Mouse (Mus musculus) forebrain, embryonic 10.5 days (tissue): ENCODE results near the gene Rtn4rl2. TPM values are rescaled to one million over a fixed set of nuclear protein-coding genes. Genes with fewer than 3 reads are reported as not detected.
A peak's percentile ranks its signal among the peaks of the same experiment; 100 is the strongest.
"Not testable (repeated sequence)": the region's sequence is repeated elsewhere in the genome, so short reads cannot be mapped to it uniquely, and the experiment has no call there.

Experiments
- DNase-seq: peaks from one replicate; pipeline ENCODE4 v3.0.0-alpha.2; 2017; ENCODE audit warnings: low spot score; ENCODE audit errors: extremely low spot score
- H3K27ac ChIP-seq: fragments of 300-500 bp; sonication (generic); 2 replicates; pipeline ENCODE4 v1.5.1; 2016; ENCODE audit warnings: mild to moderate bottlenecking
- H3K27me3 ChIP-seq: fragments of 300-500 bp; sonication (generic); 2 replicates; pipeline ENCODE4 v1.6.1; 2016; ENCODE audit warnings: mild to moderate bottlenecking; ENCODE audit not compliant: poor library complexity, severe bottlenecking
- H3K36me3 ChIP-seq: fragments of 300-500 bp; sonication (generic); replicated peaks from 2 replicates; pipeline ENCODE4 v1.6.1; 2016; ENCODE audit warnings: mild to moderate bottlenecking, moderate library complexity
- H3K4me1 ChIP-seq: fragments of 300-500 bp; sonication (generic); 2 replicates; pipeline ENCODE4 v1.6.1; 2016
- H3K4me3 ChIP-seq: fragments of 300-500 bp; sonication (generic); 2 replicates; pipeline ENCODE4 v1.5.1; 2016; ENCODE audit warnings: mild to moderate bottlenecking, moderate library complexity
- H3K9me3 ChIP-seq: fragments of 300-500 bp; sonication (generic); 2 replicates; pipeline ENCODE4 v1.6.1; 2016; ENCODE audit warnings: mild to moderate bottlenecking, moderate library complexity
- WGBS: fragments of 180-500 bp; shearing (Covaris S2); methylation state at CpG from one replicate; pipeline ENCODE4 v1.1.7; 2016; 5-methylcytosine and 5-hydroxymethylcytosine counted together
- polyA plus RNA-seq: library from polyadenylated mRNA; unstranded; fragments of >200 nt; fragmentation: Nextera tagmentation; extraction: Ambion mirVana; gene quantifications from 2 replicates; pipeline ENCODE4 v1.2.1, GENCODE M21; 2016

The Rtn4rl2 gene
- polyA plus RNA-seq = 0.78 and 1.0 TPM in 2 replicates

- Histone ChIP-seq H3K4me1 (peaks cover 64% of the 10 kb centered on the region), H3K27me3 (peaks cover 100% of the 10 kb centered on the region), H3K27ac (peak within 1 kb of the TSS; percentile 73), H3K9me3 (no peaks in the 10 kb centered on the region), H3K36me3 (no peaks in the 10 kb centered on the region), H3K4me3 (peak within 1 kb of the TSS; percentile 66)
- under 1% methylated on average over 35 of the region's 35 CpGs for WGBS
- DNase-seq = peak; percentile 44
Observed at GRCm38 (mm10) chr2:84886234-84886731, at the start of gene Rtn4rl2. TSS of gene Rtn4rl2 (minus strand) at chr2:84886710.

GRCm38 (mm10) chr2:84935065-84935464, 48.6 kb upstream of the Rtn4rl2 start:
- Histone ChIP-seq H3K4me3 (no peak overlapping the region), H3K27me3 (no peaks in the 10 kb centered on the region), H3K4me1 (peaks cover 27% of the 10 kb centered on the region), H3K27ac (no peak overlapping the region), H3K9me3 (no peaks in the 10 kb centered on the region), H3K36me3 (no peaks in the 10 kb centered on the region)
- 64% methylated on average over 5 of the region's 5 CpGs for whole genome bisulfite sequencing
- no peak for DNase-seq

GRCm38 (mm10) chr2:84934649-84935007, 48.1 kb upstream of the Rtn4rl2 start:
- no peaks in the 10 kb centered on the region for H3K9me3 ChIP-seq
- H3K27ac ChIP-seq = no peak overlapping the region
- no peak overlapping the region for H3K4me3 ChIP-seq
- no peaks in the 10 kb centered on the region for H3K36me3 ChIP-seq
- no peak for DNase-seq
- 69% methylated on average over 4 of the region's 4 CpGs for WGBS
- no peaks in the 10 kb centered on the region for H3K27me3 ChIP-seq
- peaks cover 27% of the 10 kb centered on the region for H3K4me1 ChIP-seq

- Histone ChIP-seq H3K27ac (no peak overlapping the region), H3K9me3 (no peaks in the 10 kb centered on the region), H3K36me3 (no peaks in the 10 kb centered on the region), H3K4me3 (no peak overlapping the region), H3K27me3 (no peaks in the 10 kb centered on the region), H3K4me1 (peaks cover 27% of the 10 kb centered on the region)
- WGBS = 76% methylated on average over 8 of the region's 8 CpGs
- no peak for DNase-seq
Observed at GRCm38 (mm10) chr2:84933992-84934648, 47.6 kb upstream of the Rtn4rl2 start.

GRCm38 (mm10) chr2:84930186-84930585, 43.7 kb upstream of the Rtn4rl2 start:
- Histone ChIP-seq H3K9me3 (no peaks in the 10 kb centered on the region), H3K27ac (no peak overlapping the region), H3K27me3 (no peaks in the 10 kb centered on the region), H3K4me3 (no peak overlapping the region), H3K4me1 (peaks cover 7% of the 10 kb centered on the region), H3K36me3 (no peaks in the 10 kb centered on the region)
- DNase-seq = no peak
- WGBS = 94% methylated on average over 7 of the region's 7 CpGs

- no peaks in the 10 kb centered on the region for H3K27me3 ChIP-seq
- H3K4me3 ChIP-seq = no peak overlapping the region
- H3K36me3 ChIP-seq = no peaks in the 10 kb centered on the region
- DNase-seq = no peak
- WGBS = 90% methylated on average over 10 of the region's 10 CpGs
- H3K27ac ChIP-seq = no peak overlapping the region
- H3K4me1 ChIP-seq = no peaks in the 10 kb centered on the region
- no peaks in the 10 kb centered on the region for H3K9me3 ChIP-seq
Observed at GRCm38 (mm10) chr2:84919601-84920108, 33.1 kb upstream of the Rtn4rl2 start.

GRCm38 (mm10) chr2:84918188-84918587, 31.7 kb upstream of the Rtn4rl2 start:
- Histone ChIP-seq H3K9me3 (no peaks in the 10 kb centered on the region), H3K27ac (no peak overlapping the region), H3K27me3 (no peaks in the 10 kb centered on the region), H3K36me3 (no peaks in the 10 kb centered on the region), H3K4me1 (no peaks in the 10 kb centered on the region), H3K4me3 (no peak overlapping the region)
- WGBS = 80% methylated on average over 3 of the region's 3 CpGs
- no peak for DNase-seq

- 87% methylated on average over 8 of the region's 8 CpGs for WGBS
- Histone ChIP-seq H3K9me3 (no peaks in the 10 kb centered on the region), H3K4me1 (no peaks in the 10 kb centered on the region), H3K27ac (no peak overlapping the region), H3K27me3 (no peaks in the 10 kb centered on the region), H3K4me3 (no peak overlapping the region), H3K36me3 (no peaks in the 10 kb centered on the region)
- no peak for DNase-seq
Observed at GRCm38 (mm10) chr2:84916548-84917320, 30.2 kb upstream of the Rtn4rl2 start.

GRCm38 (mm10) chr2:84915330-84915729, 28.8 kb upstream of the Rtn4rl2 start:
- 72% methylated on average over 3 of the region's 3 CpGs for WGBS
- H3K27ac ChIP-seq = no peak overlapping the region
- no peak overlapping the region for H3K4me3 ChIP-seq
- H3K4me1 ChIP-seq = no peaks in the 10 kb centered on the region
- no peaks in the 10 kb centered on the region for H3K36me3 ChIP-seq
- H3K27me3 ChIP-seq = no peaks in the 10 kb centered on the region
- H3K9me3 ChIP-seq = no peaks in the 10 kb centered on the region
- DNase-seq = no peak

GRCm38 (mm10) chr2:84913881-84914280, 27.4 kb upstream of the Rtn4rl2 start:
- Histone ChIP-seq H3K9me3 (no peaks in the 10 kb centered on the region), H3K36me3 (no peaks in the 10 kb centered on the region), H3K27me3 (no peaks in the 10 kb centered on the region), H3K4me1 (no peaks in the 10 kb centered on the region), H3K4me3 (no peak overlapping the region), H3K27ac (no peak overlapping the region)
- WGBS = 89% methylated on average over 5 of the region's 5 CpGs
- no peak for DNase-seq

GRCm38 (mm10) chr2:84912722-84913121, 26.2 kb upstream of the Rtn4rl2 start:
- WGBS = 76% methylated on average over 3 of the region's 3 CpGs
- no peaks in the 10 kb centered on the region for H3K36me3 ChIP-seq
- H3K27ac ChIP-seq = no peak overlapping the region
- H3K4me1 ChIP-seq = no peaks in the 10 kb centered on the region
- H3K4me3 ChIP-seq = no peak overlapping the region
- no peaks in the 10 kb centered on the region for H3K9me3 ChIP-seq
- no peak for DNase-seq
- no peaks in the 10 kb centered on the region for H3K27me3 ChIP-seq

GRCm38 (mm10) chr2:84896686-84897085, 10.2 kb upstream of the Rtn4rl2 start:
- DNase-seq, H3K27me3 ChIP-seq, H3K36me3 ChIP-seq, H3K4me1 ChIP-seq, H3K27ac ChIP-seq, H3K4me3 ChIP-seq, H3K9me3 ChIP-seq: not testable (repeated sequence)
- WGBS = 91% methylated on average over 6 of the region's 6 CpGs
